Mouse (Mus musculus) heart, adult 2 months (tissue): Measurements from ENCODE around the gene Rimbp2. TPM values are rescaled to one million over a fixed set of nuclear protein-coding genes. Genes with fewer than 3 reads are reported as not detected.
"Not testable (repeated sequence)": the region's sequence is repeated elsewhere in the genome, so short reads cannot be mapped to it uniquely, and the experiment has no call there.

Experiments used
- DNase-seq, 2 experiments: peaks; one replicate each; pipeline ENCODE4 v3.0.0; 2021
- H3K27ac ChIP-seq: fragments of 200-600 bp; 2 replicates; pipeline ENCODE4 v1.8.1; 2022
- H3K27me3 ChIP-seq: fragments of 200-500 bp; 2 replicates; pipeline ENCODE4 v1.6.1; 2012; ENCODE audit warnings: mild to moderate bottlenecking, low read length, inconsistent platforms, mixed read lengths; ENCODE audit not compliant: control insufficient read depth, insufficient read depth
- H3K36me3 ChIP-seq: fragments of 200-500 bp; 2 replicates; pipeline ENCODE4 v1.6.1; 2012; ENCODE audit warnings: low read length, inconsistent platforms; ENCODE audit not compliant: control insufficient read depth, insufficient read depth
- H3K4me1 ChIP-seq: fragments of 200-500 bp; 2 replicates; pipeline ENCODE4 v1.6.1; 2011; ENCODE audit warnings: low read length; ENCODE audit not compliant: control insufficient read depth, insufficient read depth
- H3K4me3 ChIP-seq: fragments of 200-600 bp; 2 replicates; pipeline ENCODE4 v1.8.1; 2022
- H3K79me2 ChIP-seq: fragments of 200-500 bp; replicated peaks from 2 replicates; pipeline ENCODE4 v1.6.1; 2012; ENCODE audit warnings: mild to moderate bottlenecking, inconsistent platforms, low read length, moderate library complexity, mixed read lengths; ENCODE audit not compliant: control insufficient read depth, insufficient read depth
- H3K9ac ChIP-seq: fragments of 200-500 bp; 2 replicates; pipeline ENCODE4 v1.6.1; 2012; ENCODE audit warnings: low read depth, mild to moderate bottlenecking, control low read depth, inconsistent platforms, low read length, mixed read lengths
- CTCF ChIP-seq: fragments of 200-600 bp; IDR thresholded peaks from 2 replicates; pipeline ENCODE4 v1.8.1; 2022; ENCODE audit warnings: antibody characterized with exemption, mild to moderate bottlenecking, moderate library complexity
- EP300 ChIP-seq: fragments of 200-500 bp; IDR thresholded peaks from 2 replicates; pipeline ENCODE4 v1.6.1; 2011; ENCODE audit warnings: low read depth, low read length, control low read depth; ENCODE audit not compliant: insufficient read depth
- POLR2A ChIP-seq: fragments of 200-500 bp; IDR thresholded peaks from 2 replicates; pipeline ENCODE4 v1.6.1; 2011; ENCODE audit warnings: mild to moderate bottlenecking, low read depth, low read length, control low read depth; ENCODE audit not compliant: insufficient read depth
- WGBS: fragments of 180-500 bp; shearing (Covaris S2); methylation state at CpG from one replicate; pipeline ENCODE4 v1.1.7; 2018; 5-methylcytosine and 5-hydroxymethylcytosine counted together
- intact Hi-C: fragments of 180-260 bp; cut with DNase I; formaldehyde crosslinking; loops from one replicate; pipeline ENCODE4 v1.15.1; 2025
- polyA plus RNA-seq: library from polyadenylated mRNA; depleted of rRNA; stranded (reverse); fragments of >200 nt; gene quantifications from 2 replicates; pipeline ENCODE4 v1.2.3, GENCODE M21; 2012
- total RNA-seq, 2 experiments: library from RNA; stranded (reverse); gene quantifications; 2 replicates each; pipeline ENCODE4 v1.2.3; 2021

Rimbp2 gene
- total and polyA plus RNA-seq, 3 experiments = 0.06 to 0.07 TPM; not detected in 1

DNA sequence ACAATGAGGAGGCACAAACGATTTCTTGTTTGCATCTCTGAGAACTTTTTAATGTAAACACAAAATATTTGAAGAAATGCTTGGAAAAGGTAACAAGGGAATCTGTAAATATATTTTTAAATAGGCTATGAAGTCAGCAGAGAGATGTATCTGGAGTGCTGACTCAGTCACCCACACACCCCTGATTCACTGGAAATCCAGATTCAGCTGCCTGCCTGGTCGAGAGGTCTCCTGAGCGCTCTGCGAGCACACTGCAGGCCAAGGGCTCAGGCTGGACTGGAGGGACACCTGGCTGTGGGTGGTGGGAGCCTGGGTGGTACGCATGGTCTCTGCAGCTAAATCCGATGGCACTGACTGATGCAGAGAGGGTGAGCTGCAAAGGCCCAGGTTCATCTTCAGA is 31.2 kb upstream of the Rimbp2 start:
- intact Hi-C loops = no loop called here
- Histone ChIP-seq H3K9ac (no peak overlapping the region), H3K4me3 (no peak overlapping the region), H3K27ac (no peak overlapping the region), H3K36me3 (no peaks in the 10 kb centered on the region), H3K27me3 (no peaks in the 10 kb centered on the region), H3K4me1 (no peaks in the 10 kb centered on the region; the same call in 1 of the 2 replicates), H3K79me2 (no peaks in the 10 kb centered on the region)
- WGBS = 94% methylated on average over 6 of the region's 6 CpGs
- TF ChIP-seq POLR2A (no peak), CTCF (no peak), EP300 (no peak)
- no peak for DNase-seq

DNA sequence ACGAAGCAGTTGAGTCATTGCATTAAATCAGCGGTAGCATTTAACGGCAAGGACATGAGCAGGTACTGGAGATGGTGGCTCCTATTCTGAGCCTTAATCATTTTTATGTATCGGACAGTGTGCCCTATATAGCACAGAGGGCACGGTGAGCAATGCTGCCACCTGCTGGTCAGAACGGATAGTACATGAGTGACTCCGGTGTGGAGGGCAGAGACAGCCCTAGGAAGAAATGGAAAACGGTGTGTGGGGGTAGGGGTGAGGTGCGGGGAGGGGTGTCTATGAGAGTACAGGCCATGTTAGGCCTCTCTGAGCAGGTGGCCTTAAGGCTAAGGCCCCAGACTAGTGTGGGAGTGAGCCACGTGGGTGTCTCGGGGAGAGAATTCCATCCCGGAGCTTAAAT is 28.3 kb upstream of the Rimbp2 start:
- H3K79me2 ChIP-seq = no peaks in the 10 kb centered on the region
- no peak overlapping the region for H3K9ac ChIP-seq
- no peaks in the 10 kb centered on the region for H3K36me3 ChIP-seq
- intact Hi-C loops = no loop called here
- no peak overlapping the region for H3K27ac ChIP-seq
- no peak overlapping the region for H3K4me3 ChIP-seq
- WGBS = 27% methylated on average over 12 of the region's 12 CpGs
- no peaks in the 10 kb centered on the region for H3K27me3 ChIP-seq
- TF ChIP-seq CTCF = peak; percentile 81
- TF ChIP-seq EP300 = no peak
- no peak for TF ChIP-seq POLR2A
- H3K4me1 ChIP-seq = no peaks in the 10 kb centered on the region; the same call in 1 of the 2 replicates
- DNase-seq = peak; percentile 36 to 80

DNA sequence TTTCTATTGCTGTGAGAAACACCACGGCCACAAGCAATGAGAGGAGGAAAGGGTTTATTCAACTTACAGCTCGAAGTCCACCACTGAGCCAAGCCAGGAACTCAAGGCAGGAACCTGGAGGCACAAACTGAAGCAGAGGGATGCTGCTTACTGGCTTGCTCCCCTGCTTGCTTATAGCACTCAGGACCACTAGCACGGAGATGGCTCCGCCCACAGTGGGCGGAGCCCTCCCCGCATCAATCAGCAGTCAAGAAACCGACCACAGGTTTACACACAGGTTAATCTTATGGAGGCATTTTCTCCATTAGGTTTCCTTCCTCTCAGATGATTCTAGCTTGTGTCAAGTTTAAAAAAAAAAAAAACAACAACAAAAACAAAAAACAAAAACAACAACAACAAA is 27.6 kb upstream of the Rimbp2 start:
- TF ChIP-seq CTCF (no peak), EP300 (no peak)
- no peak overlapping the region for H3K4me3 ChIP-seq
- DNase-seq = no peak
- no peaks in the 10 kb centered on the region; the same call in 1 of the 2 replicates for H3K4me1 ChIP-seq
- no peaks in the 10 kb centered on the region for H3K36me3 ChIP-seq
- no peaks in the 10 kb centered on the region for H3K27me3 ChIP-seq
- WGBS = 70% methylated on average over 7 of the region's 7 CpGs
- no peak overlapping the region for H3K9ac ChIP-seq
- H3K79me2 ChIP-seq = no peaks in the 10 kb centered on the region
- H3K27ac ChIP-seq = no peak overlapping the region
- intact Hi-C loops = no loop called here

DNA sequence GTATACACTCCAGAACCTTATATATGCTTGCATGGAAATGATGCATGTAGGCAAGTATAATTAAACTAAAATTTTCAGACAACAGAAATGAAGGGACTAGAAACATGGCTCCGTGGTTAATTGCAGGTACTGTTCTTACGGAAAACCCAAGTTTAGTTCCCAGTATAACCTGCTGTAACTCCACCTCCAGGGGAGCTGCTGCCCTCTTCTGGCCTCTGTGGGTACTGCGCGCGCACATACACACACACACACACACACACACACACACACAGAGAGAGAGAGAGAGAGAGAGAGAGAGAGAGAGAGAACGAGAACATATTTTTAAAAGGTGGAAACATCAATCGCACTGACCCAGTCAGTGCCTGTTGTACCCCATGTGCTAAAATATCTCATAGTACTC is 25.7 kb upstream of the Rimbp2 start:
- H3K27me3 ChIP-seq = no peaks in the 10 kb centered on the region
- TF ChIP-seq EP300 = no peak
- TF ChIP-seq CTCF = no peak
- TF ChIP-seq POLR2A = no peak

DNA sequence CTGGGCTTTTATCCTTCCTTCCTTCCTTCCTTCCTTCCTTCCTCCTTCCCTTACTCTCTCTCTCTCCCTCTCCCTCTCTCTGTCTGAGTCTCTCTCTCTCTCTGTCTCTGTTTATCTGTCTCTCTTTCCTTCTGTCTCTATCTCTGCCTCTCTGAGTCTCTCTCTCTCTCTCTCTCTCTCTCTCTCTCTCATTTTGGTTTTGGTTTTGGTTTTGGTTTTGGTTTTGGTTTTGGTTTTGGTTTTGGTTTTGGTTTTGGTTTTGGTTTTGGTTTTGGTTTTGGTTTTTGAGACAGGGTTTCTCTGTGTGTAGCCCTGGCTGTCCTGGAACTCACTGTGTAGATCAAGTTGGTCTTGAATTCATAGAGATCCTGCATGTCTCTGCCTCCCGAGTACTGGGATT is 24.2 kb upstream of the Rimbp2 start:
- 70% methylated on average over 1 of the region's 1 CpGs for WGBS
- H3K9ac ChIP-seq, H3K79me2 ChIP-seq, H3K27me3 ChIP-seq, DNase-seq, H3K27ac ChIP-seq, H3K4me3 ChIP-seq, H3K36me3 ChIP-seq, H3K4me1 ChIP-seq: not testable (repeated sequence)
- intact Hi-C loops = loop anchor here (10.0 kb wide), 1 partner anchor 243 kb away; no protein-coding TSS in a partner anchor

More for the DNA sequence above, 25.7 kb upstream of the Rimbp2 start:
- H3K4me1 ChIP-seq = no peaks in the 10 kb centered on the region; the same call in 1 of the 2 replicates
- H3K27ac ChIP-seq = no peak overlapping the region
- DNase-seq = no peak
- WGBS = 94% methylated on average over 7 of the region's 7 CpGs
- no peaks in the 10 kb centered on the region for H3K36me3 ChIP-seq
- no peak overlapping the region for H3K4me3 ChIP-seq
- H3K79me2 ChIP-seq = no peaks in the 10 kb centered on the region
- intact Hi-C loops = loop anchor here (10.0 kb wide), 1 partner anchor 244 kb away; no protein-coding TSS in a partner anchor
- H3K9ac ChIP-seq = no peak overlapping the region

DNA sequence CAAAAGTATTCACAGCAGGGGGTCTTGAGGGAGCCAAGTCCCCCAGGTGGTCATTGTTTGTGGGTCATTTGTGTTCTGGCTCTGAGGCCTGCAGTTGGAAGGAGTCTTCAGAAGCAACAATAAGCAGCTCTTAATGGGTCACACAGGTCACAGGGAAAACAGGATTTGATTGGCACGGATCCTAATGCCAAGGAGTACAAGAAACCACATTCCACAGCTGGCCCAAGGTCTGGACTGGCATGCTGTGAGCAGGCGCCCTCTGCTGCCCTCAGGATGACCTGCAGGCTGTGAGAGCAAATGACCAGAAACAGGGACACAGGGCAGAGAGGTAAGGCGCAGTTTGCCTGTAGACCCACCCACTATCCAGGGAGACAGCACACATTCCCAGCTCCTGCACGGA is 23.0 kb upstream of the Rimbp2 start:
- Histone ChIP-seq H3K9ac (no peak overlapping the region), H3K4me1 (no peaks in the 10 kb centered on the region; the same call in 1 of the 2 replicates), H3K27me3 (no peaks in the 10 kb centered on the region), H3K27ac (no peak overlapping the region), H3K36me3 (no peaks in the 10 kb centered on the region), H3K79me2 (no peaks in the 10 kb centered on the region), H3K4me3 (no peak overlapping the region)
- 32% methylated on average over 4 of the region's 4 CpGs for WGBS
- TF ChIP-seq POLR2A = no peak
- TF ChIP-seq EP300 = no peak
- TF ChIP-seq CTCF = peak; percentile 50
- intact Hi-C loops = loop anchor here (10.0 kb wide), 1 partner anchor 241 kb away; no protein-coding TSS in a partner anchor
- DNase-seq = no peak
